Mouse (Mus musculus) 416B (cell line): Measurements from ENCODE around the gene Prrc2b.
A peak's percentile ranks its signal among the peaks of the same experiment; 100 is the strongest.

ENCODE experiments used
- DNase-seq: peaks from one replicate; pipeline ENCODE4 v3.0.0; 2011; ENCODE audit warnings: low read depth

Gene Prrc2b

DNA sequence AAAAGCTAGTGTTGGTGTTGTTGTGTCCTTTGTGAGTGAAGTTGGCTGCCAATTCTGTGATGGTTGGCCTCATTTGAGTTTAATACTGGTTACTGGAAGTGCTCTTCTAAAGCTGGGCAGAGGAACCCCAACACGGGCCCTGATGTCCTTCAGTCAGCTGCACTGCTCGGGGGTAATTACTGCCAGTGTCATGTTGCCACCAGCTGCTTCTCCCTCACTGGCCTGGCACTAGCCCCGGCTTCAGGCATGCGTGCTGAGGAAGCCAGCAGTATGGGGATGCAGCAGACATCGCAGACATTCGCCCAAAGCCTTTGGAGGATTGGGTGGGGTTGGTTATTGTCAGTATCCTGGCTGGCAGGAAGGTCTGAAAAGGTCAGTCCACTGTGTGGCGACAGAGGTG lies 36.8 kb downstream of the Prrc2b start:
- DNase-seq: no peak

- peak; percentile 51 for DNase-seq
Observed at GRCm38 (mm10) chr2:32189060-32189681, 38.3 kb downstream of the Prrc2b start.

GRCm38 (mm10) chr2:32190620-32191019 lies 39.7 kb downstream of the Prrc2b start:
- no peak for DNase-seq

DNA sequence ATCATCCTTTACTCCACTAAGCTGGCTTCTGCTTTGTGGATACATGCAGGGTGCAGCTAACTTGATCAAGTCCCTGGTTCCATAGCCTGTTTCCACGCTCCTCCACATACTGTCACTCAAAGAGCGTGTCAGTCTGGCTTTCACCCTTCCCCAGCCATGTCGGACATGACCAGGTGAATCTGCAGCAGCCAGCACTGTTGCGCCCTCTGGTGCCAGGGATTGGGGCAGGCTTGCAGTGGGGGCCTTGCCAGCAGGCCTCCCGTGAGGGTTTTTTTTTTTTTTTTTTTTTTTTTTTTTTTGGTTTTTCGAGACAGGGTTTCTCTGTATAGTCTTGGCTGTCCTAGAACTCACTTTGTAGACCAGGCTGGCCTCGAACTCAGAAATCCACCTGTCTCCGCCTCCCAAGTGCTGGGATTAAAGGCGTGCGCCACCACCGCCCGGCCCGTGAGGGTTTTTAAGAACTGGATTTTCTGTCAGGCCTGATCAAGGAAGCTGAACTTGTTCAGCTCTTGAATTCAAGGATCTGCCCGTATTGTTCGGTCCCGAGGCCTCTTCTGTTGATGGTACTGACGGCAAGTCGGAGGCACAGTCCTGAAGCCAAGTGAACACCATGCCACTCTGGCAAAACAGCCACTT lies 41.1 kb downstream of the Prrc2b start:
- peak; percentile 56 for DNase-seq

DNA sequence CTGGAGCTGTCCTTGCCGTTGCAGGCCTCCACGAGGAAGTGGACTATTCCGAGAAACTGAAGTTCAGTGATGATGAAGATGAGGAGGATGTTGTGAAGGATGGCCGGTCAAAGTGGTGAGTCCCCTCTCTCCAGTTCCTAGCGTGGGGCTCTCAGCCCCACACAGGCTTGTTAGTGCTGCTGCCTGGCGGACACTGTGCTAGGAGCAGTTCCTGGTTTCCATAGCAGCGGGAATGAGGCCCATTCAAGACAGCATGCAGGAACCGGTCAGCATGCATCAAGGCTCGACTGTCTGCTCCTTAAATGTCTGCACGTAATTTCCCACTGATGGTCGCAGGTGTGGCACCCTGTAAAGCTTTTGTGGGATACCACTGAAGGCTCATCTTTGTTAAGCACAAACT lies 48.1 kb downstream of the Prrc2b start:
- DNase-seq: no peak

DNA sequence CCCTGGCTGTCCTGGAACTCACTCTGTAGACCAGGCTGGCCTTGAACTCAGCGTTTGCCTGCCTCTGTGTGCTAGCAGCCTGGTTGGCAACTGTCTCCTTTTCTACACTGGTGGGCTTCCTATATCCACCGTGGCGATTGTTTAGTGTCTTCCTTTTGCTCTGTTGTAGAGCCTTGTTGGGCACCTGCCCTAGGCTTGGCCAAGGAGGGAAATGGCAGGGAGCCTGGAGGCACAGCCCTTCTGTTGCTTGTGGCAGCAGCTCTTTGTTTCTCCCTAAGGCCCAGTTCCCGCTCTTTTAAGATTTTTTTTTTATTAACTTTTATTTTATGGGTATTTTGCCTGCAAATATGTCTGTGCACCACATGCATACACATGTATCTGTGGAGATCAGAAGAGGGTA lies 49.2 kb downstream of the Prrc2b start:
- no peak for DNase-seq

DNA sequence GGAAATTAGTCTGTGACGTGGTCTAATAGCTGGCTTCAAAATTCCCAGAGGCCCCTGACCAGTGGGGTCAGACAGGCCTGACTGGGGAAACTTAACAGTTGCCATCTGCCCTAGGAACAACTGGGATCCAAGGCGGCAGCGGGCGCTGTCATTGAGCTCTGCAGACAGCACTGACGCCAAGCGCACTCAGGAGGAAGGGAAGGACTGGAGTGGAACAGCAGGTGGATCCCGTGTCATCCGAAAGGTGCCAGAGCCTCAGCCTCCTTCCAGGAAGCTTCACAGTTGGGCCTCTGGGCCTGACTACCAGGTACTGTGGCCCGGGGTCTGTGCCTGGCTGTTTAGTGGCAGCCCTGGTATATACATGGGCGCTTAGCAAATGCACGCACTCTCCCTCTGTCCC lies 49.8 kb downstream of the Prrc2b start:
- no peak for DNase-seq

- peak; percentile 21 for DNase-seq
Observed at GRCm38 (mm10) chr2:32201527-32201926, 50.6 kb downstream of the Prrc2b start.

- no peak for DNase-seq
Observed at GRCm38 (mm10) chr2:32203853-32204252, 53.0 kb downstream of the Prrc2b start.

DNA sequence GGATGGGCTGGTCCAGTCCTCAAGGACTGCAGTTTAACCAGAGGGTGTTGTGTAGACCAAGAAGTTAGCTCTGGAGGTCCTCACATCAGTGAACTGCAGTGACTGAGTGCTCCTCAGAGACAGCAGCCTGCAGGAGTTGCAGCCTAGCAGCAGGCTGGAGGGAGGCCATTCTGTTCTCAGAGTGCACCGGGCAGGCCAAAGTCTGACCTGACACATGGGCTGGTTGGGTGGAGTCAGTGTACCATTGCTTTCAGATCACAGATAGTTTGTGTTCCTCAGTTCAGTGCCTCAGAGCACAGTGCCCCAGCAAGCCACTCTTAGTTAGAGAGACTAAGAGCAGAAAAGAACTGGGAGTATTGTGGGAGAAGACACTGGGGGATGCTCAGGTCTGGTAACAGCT lies 56.8 kb downstream of the Prrc2b start:
- no peak for DNase-seq

GRCm38 (mm10) chr2:32211689-32212088 lies 60.8 kb downstream of the Prrc2b start:
- DNase-seq: no peak

GRCm38 (mm10) chr2:32213000-32213399 lies 62.1 kb downstream of the Prrc2b start:
- no peak for DNase-seq

DNA sequence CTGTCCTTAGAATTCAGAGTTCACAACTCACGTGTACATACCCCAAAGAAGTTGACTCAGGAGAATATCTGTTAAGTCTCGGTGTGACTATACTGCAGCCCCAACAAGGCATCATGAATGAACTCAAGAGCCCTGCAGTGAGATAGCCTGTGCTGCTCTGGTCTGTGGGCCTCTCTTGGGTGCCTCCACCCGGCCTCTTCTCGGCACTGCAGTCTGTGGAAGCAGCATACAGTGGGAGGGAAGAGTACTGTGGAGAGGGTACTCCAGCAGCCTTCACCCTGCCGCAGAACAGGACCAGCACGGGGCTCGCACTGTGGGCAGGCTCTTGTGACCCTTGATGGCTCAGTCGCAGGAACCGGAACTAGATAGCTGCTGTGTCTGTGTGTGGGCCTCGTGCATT lies 64.7 kb downstream of the Prrc2b start:
- DNase-seq: no peak

GRCm38 (mm10) chr2:32216506-32216905 lies 65.6 kb downstream of the Prrc2b start:
- DNase-seq: no peak

DNA sequence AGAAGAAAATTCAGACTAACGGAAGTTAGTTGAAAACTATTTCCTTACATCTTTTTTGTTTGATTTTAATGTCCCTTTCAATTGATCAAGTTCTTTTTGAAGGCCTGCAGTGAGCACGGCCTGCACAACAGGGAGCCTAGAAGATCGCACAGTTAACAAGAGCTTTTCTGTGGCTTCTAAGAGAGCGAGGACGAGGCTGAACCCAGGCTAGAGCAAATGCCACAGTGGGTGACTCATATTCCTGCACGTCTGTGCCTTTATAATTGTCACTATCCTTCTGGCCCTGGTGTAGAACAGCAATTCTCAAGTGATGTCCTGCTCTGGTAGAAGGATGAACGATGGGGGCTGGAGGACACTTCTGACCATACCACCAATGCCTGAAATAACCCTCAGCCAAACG lies 66.8 kb downstream of the Prrc2b start:
- DNase-seq: no peak

GRCm38 (mm10) chr2:32218113-32218512 lies 67.2 kb downstream of the Prrc2b start:
- DNase-seq: no peak

DNA sequence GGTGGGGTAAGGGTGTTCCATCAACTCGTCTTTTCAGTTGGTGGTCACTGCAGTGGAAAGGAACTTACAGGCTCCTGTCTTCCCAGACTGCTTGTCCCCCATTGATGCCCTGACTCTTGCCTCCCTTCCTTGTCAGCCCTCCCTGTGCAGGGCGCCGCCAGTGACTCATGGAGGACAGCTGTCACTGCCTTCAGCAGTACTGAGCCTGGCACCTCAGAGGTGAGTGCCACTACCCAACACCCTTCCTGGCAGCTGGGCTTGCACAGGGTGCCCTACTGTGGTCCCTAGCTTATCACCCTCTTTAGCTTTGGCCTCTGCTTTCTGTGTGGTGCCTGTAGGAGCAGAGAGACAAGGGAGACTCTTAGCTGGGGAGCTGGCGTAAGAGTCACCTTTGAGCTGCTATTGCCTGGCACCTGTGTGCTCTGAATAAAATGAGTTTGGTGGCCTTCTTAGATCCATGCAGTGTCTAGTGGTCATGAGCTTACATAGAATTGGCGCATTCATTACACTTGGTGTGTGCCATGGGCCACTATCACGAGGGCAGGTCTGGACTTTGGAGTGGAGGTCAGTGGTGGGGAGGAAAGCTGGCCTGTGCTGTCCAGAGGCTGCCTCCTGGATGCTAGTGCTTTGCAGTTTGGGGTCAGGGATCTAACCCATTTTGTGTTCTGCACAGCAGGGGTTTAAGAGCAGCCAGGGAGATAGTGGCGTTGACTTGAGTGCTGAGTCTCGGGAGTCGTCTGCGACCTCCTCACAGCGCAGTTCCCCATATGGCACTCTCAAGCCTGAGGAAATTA lies 67.9 kb downstream of the Prrc2b start:
- DNase-seq: no peak

- no peak for DNase-seq
Observed at GRCm38 (mm10) chr2:32219501-32219900, 68.6 kb downstream of the Prrc2b start.

GRCm38 (mm10) chr2:32220021-32220420 lies 69.1 kb downstream of the Prrc2b start:
- DNase-seq: no peak

GRCm38 (mm10) chr2:32220969-32221368 lies 70.1 kb downstream of the Prrc2b start:
- DNase-seq: no peak

DNA sequence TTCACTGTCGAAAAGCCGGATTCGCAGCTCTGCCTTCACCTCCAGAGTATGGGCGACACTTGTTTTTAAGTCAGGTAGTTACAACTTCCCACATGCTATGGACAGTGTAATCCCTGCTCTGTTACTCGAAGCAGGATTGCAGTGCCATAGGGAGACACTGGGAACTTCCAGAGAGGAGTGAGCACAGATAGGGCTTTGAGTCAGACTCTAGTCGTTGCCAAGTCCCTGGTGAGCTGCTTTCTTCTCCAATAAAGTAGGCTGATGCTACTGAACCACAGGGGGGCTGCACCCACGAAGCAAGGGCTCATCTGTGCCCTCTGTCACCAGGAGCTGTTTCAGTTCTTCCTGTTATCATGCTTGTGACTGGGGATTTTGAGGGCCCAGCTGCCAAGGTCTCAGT lies 70.7 kb downstream of the Prrc2b start:
- DNase-seq: no peak

DNA sequence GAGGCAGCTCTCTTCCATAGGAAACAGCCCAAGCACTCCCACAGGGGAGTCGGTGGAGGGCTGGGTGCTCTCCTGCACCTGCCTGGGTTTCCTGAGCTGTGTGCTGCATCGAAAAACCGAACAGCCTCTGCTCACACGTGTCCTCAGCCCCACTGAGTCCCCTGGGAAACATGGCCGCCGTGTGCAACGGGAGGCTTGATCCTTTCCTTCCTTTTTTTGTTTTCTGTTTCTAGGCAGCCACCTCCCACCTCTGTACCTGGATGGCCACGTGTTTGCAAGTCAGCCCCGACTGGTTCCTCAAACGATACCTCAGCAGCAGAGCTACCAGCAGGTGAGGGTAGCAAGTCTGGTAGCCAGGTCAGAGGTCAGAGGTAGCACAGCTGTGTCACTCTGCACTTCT lies 71.2 kb downstream of the Prrc2b start:
- no peak for DNase-seq

DNA sequence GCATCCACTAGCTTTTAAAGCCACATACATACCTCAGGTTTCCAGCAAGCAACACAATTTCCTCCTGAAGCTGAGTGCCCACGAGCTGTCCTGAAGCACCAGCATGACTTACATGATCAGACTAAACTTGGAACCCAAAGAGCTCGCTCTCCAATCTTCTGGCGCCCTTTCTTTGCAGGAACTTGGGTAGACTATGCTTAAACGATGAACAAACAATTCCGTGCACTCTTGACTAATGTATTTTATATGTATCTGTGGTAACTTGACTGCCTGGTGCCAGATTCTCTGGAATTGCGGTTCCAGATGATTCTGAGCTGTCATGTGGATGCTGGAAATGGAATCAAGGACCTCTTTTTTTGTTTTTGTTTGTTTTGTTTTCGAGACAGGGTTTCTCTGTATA lies 84.6 kb downstream of the Prrc2b start:
- DNase-seq: peak; percentile 26
